Mouse (Mus musculus): ENCODE measurements around the gene Ston2. TPM values are rescaled to one million over a fixed set of nuclear protein-coding genes. Genes with fewer than 3 reads are reported as not detected.

The Ston2 gene
- polyA plus RNA-seq, 1 experiment from 2014 or later = 16.4 TPM

GRCm38 (mm10) chr12:91696231-91696630 is 92.0 kb downstream of the Ston2 start:
- peak; percentile 65 for ATAC-seq (ENCODE audit: insufficient number of reproducible peaks, insufficient read depth, low FRiP score, low read depth)
- no peaks in the 10 kb centered on the region for H3K36me3 ChIP-seq (ENCODE audit: control insufficient read depth, insufficient read depth, low read length)
- no peak overlapping the region for H3K4me3 ChIP-seq (ENCODE audit: low read depth, low read length)
- H3K9me3 ChIP-seq (ENCODE audit: control insufficient read depth, low read depth, low read length) = no peaks in the 10 kb centered on the region
- no peaks in the 10 kb centered on the region for H3K4me1 ChIP-seq (ENCODE audit: control insufficient read depth, insufficient read depth, low read length)
- H3K27ac ChIP-seq (ENCODE audit: low read length) = no peak overlapping the region
- 74% methylated on average over 4 of the region's 4 CpGs for WGBS
- H3K27me3 ChIP-seq (ENCODE audit: control insufficient read depth, insufficient read depth, low read length) = no peaks in the 10 kb centered on the region
- no peak overlapping the region for H3K9ac ChIP-seq (replicated peaks; ENCODE audit: low read depth, low read length)
- H3K4me2 ChIP-seq (replicated peaks; ENCODE audit: low read depth, low read length) = no peak overlapping the region

DNA sequence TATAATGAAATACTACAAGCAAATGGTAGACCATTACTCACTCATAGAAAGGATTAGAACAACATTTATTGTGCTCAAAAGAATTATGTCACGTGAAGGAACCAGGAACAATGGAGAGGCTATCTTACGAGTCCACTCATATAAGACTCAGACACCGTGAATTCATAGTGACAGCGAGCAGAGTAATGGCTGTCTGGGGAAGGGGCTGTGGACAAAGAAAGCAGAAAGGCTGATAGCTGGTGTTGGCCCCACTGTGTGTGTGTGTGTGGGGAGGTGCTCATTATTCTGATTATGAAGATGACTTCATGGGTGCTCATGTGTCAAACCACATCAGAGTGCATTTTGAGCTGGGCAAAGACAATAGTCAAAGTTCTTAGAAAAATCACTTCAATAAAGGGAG is 92.4 kb downstream of the Ston2 start:
- no peak for ATAC-seq (ENCODE audit: insufficient number of reproducible peaks, insufficient read depth, low FRiP score, low read depth)
- no peak overlapping the region for H3K27ac ChIP-seq (ENCODE audit: low read length)
- no peak overlapping the region for H3K4me2 ChIP-seq (replicated peaks; ENCODE audit: low read depth, low read length)
- no peaks in the 10 kb centered on the region for H3K9me3 ChIP-seq (ENCODE audit: control insufficient read depth, low read depth, low read length)
- H3K4me3 ChIP-seq (ENCODE audit: low read depth, low read length) = no peak overlapping the region
- H3K36me3 ChIP-seq (ENCODE audit: control insufficient read depth, insufficient read depth, low read length) = no peaks in the 10 kb centered on the region
- no peak overlapping the region for H3K9ac ChIP-seq (replicated peaks; ENCODE audit: low read depth, low read length)
- 72% methylated on average over 4 of the region's 4 CpGs for WGBS
- no peaks in the 10 kb centered on the region for H3K27me3 ChIP-seq (ENCODE audit: control insufficient read depth, insufficient read depth, low read length)
- no peaks in the 10 kb centered on the region for H3K4me1 ChIP-seq (ENCODE audit: control insufficient read depth, insufficient read depth, low read length)

- WGBS = 49% methylated on average over 4 of the region's 4 CpGs
- Histone ChIP-seq H3K27me3 (ENCODE audit: control insufficient read depth, insufficient read depth, low read length) (no peaks in the 10 kb centered on the region), H3K36me3 (ENCODE audit: control insufficient read depth, insufficient read depth, low read length) (no peaks in the 10 kb centered on the region), H3K9ac (replicated peaks; ENCODE audit: low read depth, low read length) (no peak overlapping the region), H3K4me2 (replicated peaks; ENCODE audit: low read depth, low read length) (no peak overlapping the region), H3K4me1 (ENCODE audit: control insufficient read depth, insufficient read depth, low read length) (no peaks in the 10 kb centered on the region), H3K4me3 (ENCODE audit: low read depth, low read length) (no peak overlapping the region), H3K27ac (ENCODE audit: low read length) (no peak overlapping the region), H3K9me3 (ENCODE audit: control insufficient read depth, low read depth, low read length) (no peaks in the 10 kb centered on the region)
- no peak for ATAC-seq (ENCODE audit: insufficient number of reproducible peaks, insufficient read depth, low FRiP score, low read depth)
These were observed 93.4 kb downstream of the Ston2 start for GRCm38 (mm10) chr12:91694748-91695147.

- no peaks in the 10 kb centered on the region for H3K9me3 ChIP-seq (ENCODE audit: control insufficient read depth, low read depth, low read length)
- no peaks in the 10 kb centered on the region for H3K4me1 ChIP-seq (ENCODE audit: control insufficient read depth, insufficient read depth, low read length)
- peak overlapping the region; percentile 71 for H3K27ac ChIP-seq (ENCODE audit: low read length)
- no peak overlapping the region for H3K9ac ChIP-seq (replicated peaks; ENCODE audit: low read depth, low read length)
- no peak overlapping the region for H3K4me2 ChIP-seq (replicated peaks; ENCODE audit: low read depth, low read length)
- H3K4me3 ChIP-seq (ENCODE audit: low read depth, low read length) = no peak overlapping the region
- no peaks in the 10 kb centered on the region for H3K27me3 ChIP-seq (ENCODE audit: control insufficient read depth, insufficient read depth, low read length)
- 69% methylated on average over 7 of the region's 7 CpGs for WGBS
- no peak for ATAC-seq (ENCODE audit: insufficient number of reproducible peaks, insufficient read depth, low FRiP score, low read depth)
- H3K36me3 ChIP-seq (ENCODE audit: control insufficient read depth, insufficient read depth, low read length) = no peaks in the 10 kb centered on the region
These were observed 94.6 kb downstream of the Ston2 start for GRCm38 (mm10) chr12:91693566-91693965.

GRCm38 (mm10) chr12:91692991-91693390 is 95.2 kb downstream of the Ston2 start:
- Histone ChIP-seq H3K27me3 (ENCODE audit: control insufficient read depth, insufficient read depth, low read length) (no peaks in the 10 kb centered on the region), H3K27ac (ENCODE audit: low read length) (peak overlapping the region; percentile 71; the same call in 1 of the 2 replicates), H3K9ac (replicated peaks; ENCODE audit: low read depth, low read length) (no peak overlapping the region), H3K4me1 (ENCODE audit: control insufficient read depth, insufficient read depth, low read length) (no peaks in the 10 kb centered on the region), H3K36me3 (ENCODE audit: control insufficient read depth, insufficient read depth, low read length) (no peaks in the 10 kb centered on the region), H3K4me3 (ENCODE audit: low read depth, low read length) (no peak overlapping the region), H3K9me3 (ENCODE audit: control insufficient read depth, low read depth, low read length) (no peaks in the 10 kb centered on the region), H3K4me2 (replicated peaks; ENCODE audit: low read depth, low read length) (no peak overlapping the region)
- 50% methylated on average over 3 of the region's 3 CpGs for WGBS
- no peak; the same call in 1 of the 2 replicates for ATAC-seq (ENCODE audit: insufficient number of reproducible peaks, insufficient read depth, low FRiP score, low read depth)

- Histone ChIP-seq H3K27me3 (ENCODE audit: control insufficient read depth, insufficient read depth, low read length) (no peaks in the 10 kb centered on the region), H3K9me3 (ENCODE audit: control insufficient read depth, low read depth, low read length) (no peaks in the 10 kb centered on the region), H3K4me2 (replicated peaks; ENCODE audit: low read depth, low read length) (peak overlapping the region; percentile 33), H3K4me3 (ENCODE audit: low read depth, low read length) (peak overlapping the region; percentile 18), H3K27ac (ENCODE audit: low read length) (peak overlapping the region; percentile 78; the same call in 1 of the 2 replicates), H3K9ac (replicated peaks; ENCODE audit: low read depth, low read length) (no peak overlapping the region), H3K4me1 (ENCODE audit: control insufficient read depth, insufficient read depth, low read length) (peaks cover 28% of the 10 kb centered on the region; the same call in 1 of the 2 replicates), H3K36me3 (ENCODE audit: control insufficient read depth, insufficient read depth, low read length) (no peaks in the 10 kb centered on the region)
- ATAC-seq (ENCODE audit: insufficient number of reproducible peaks, insufficient read depth, low FRiP score, low read depth) = peak; percentile 85
- WGBS = 6% methylated on average over 13 of the region's 13 CpGs
These were observed 102.4 kb downstream of the Ston2 start for GRCm38 (mm10) chr12:91685674-91686290.

DNA sequence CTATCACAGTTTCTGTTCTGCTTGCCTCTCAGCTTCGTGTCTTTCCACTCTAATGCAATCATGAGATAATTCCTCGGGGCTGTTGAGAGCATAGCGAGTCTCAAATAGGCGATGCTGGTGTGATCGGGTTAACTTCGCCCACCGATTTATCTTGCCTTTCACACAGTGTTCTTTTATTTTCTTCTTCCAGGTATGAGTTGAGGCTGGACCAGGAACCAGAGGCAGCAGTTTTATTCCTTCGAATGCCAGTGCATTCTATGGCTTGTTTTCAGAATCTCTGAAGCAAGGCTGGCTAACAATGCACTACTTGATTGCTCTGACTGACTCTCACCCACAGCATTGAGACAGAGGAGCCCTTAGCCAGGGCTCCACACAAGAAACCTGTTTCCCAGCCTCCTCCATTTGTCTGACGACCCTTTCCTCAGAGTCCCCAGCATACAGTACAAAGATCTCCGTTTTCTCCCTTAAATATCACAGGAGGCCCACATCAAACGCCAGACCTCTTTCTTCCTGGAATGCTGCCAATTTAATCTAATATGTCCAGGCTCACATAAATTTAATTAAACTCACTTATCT is 103.3 kb downstream of the Ston2 start:
- H3K4me2 ChIP-seq (replicated peaks; ENCODE audit: low read depth, low read length) = peak overlapping the region; percentile 33
- no peaks in the 10 kb centered on the region for H3K9me3 ChIP-seq (ENCODE audit: control insufficient read depth, low read depth, low read length)
- no peaks in the 10 kb centered on the region for H3K36me3 ChIP-seq (ENCODE audit: control insufficient read depth, insufficient read depth, low read length)
- ATAC-seq (ENCODE audit: insufficient number of reproducible peaks, insufficient read depth, low FRiP score, low read depth) = no peak
- peak overlapping the region; percentile 44; the same call in 1 of the 2 replicates for H3K27ac ChIP-seq (ENCODE audit: low read length)
- H3K4me1 ChIP-seq (ENCODE audit: control insufficient read depth, insufficient read depth, low read length) = peaks cover 28% of the 10 kb centered on the region; the same call in 1 of the 2 replicates
- H3K4me3 ChIP-seq (ENCODE audit: low read depth, low read length) = peak overlapping the region; percentile 18
- WGBS = 24% methylated on average over 11 of the region's 11 CpGs
- H3K27me3 ChIP-seq (ENCODE audit: control insufficient read depth, insufficient read depth, low read length) = no peaks in the 10 kb centered on the region
- H3K9ac ChIP-seq (replicated peaks; ENCODE audit: low read depth, low read length) = no peak overlapping the region

DNA sequence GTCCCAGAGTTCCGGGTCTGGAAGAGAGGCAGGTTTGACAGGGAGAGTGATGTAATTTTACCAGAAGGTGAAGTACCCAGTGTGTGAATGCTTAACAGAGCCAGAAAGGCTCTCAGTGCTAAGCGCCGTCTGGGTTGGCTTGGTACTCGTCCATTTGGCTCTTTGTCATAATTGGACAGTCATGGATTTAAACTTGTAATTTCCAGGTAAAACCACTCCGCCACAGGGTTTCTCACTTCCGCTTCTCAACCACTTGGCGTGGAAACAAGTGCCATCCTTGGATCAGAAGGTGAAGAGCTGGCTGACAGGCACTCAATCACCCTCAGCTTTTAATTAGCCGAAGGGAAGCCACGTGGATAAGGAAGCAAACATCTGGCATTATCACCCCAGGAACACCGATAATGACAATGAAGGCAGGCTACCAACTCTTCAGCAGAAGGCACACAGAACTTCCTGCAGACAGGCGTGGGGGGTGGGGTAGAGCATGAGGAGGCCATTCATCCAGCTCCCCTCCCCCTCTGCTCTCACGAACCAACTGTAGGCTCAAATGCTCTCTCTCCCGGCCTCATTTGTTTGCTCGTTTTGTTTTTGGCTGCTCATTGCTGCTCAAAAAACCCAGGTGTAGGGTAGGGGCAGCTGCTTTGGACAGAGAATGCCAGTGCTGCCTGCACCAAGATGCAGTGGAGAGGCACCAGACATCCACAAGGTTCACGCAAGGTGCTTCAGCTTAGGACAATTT is 103.9 kb downstream of the Ston2 start:
- Histone ChIP-seq H3K4me2 (replicated peaks; ENCODE audit: low read depth, low read length) (peak overlapping the region; percentile 33), H3K36me3 (ENCODE audit: control insufficient read depth, insufficient read depth, low read length) (no peaks in the 10 kb centered on the region), H3K9me3 (ENCODE audit: control insufficient read depth, low read depth, low read length) (no peaks in the 10 kb centered on the region), H3K4me3 (ENCODE audit: low read depth, low read length) (peak overlapping the region; percentile 9; the same call in 1 of the 2 replicates), H3K9ac (replicated peaks; ENCODE audit: low read depth, low read length) (no peak overlapping the region), H3K4me1 (ENCODE audit: control insufficient read depth, insufficient read depth, low read length) (peaks cover 31% of the 10 kb centered on the region), H3K27me3 (ENCODE audit: control insufficient read depth, insufficient read depth, low read length) (no peaks in the 10 kb centered on the region), H3K27ac (ENCODE audit: low read length) (peak overlapping the region; percentile 44; the same call in 1 of the 2 replicates)
- no peak; the same call in 1 of the 2 replicates for ATAC-seq (ENCODE audit: insufficient number of reproducible peaks, insufficient read depth, low FRiP score, low read depth)
- 9% methylated on average over 15 of the region's 15 CpGs for WGBS

Measured in stomach, embryonic 14.5 days (tissue).